Mouse (Mus musculus) liver, postnatal 0 days (tissue): ENCODE data around the gene Ppara. TPM values are rescaled to one million over a fixed set of nuclear protein-coding genes. Genes with fewer than 3 reads are reported as not detected.

ENCODE experiments used
- ATAC-seq: fragments of 200-750 bp; cut with Nextera tagmentation; 2 replicates; pipeline ENCODE4 v1.8.0; 2017; ENCODE audit warnings: mild to moderate bottlenecking, moderate library complexity
- DNase-seq: peaks from one replicate; pipeline ENCODE4 v3.0.0-alpha.2; 2016
- H3K27ac ChIP-seq: fragments of 300-500 bp; sonication (generic); 2 replicates; pipeline ENCODE4 v1.5.1; 2014; ENCODE audit warnings: antibody characterized with exemption, moderate library complexity, mild to moderate bottlenecking, low read depth
- H3K27me3 ChIP-seq: fragments of 300-500 bp; sonication (generic); 2 replicates; pipeline ENCODE4 v1.6.1; 2014; ENCODE audit warnings: low read length, control low read depth, mixed read lengths; ENCODE audit not compliant: insufficient read depth
- H3K36me3 ChIP-seq: fragments of 300-500 bp; sonication (generic); replicated peaks from 2 replicates; pipeline ENCODE4 v1.6.1; 2014; ENCODE audit warnings: mild to moderate bottlenecking, control low read depth, low read length, moderate library complexity, mixed read lengths; ENCODE audit not compliant: insufficient read depth
- H3K4me1 ChIP-seq: fragments of 300-500 bp; sonication (generic); 2 replicates; pipeline ENCODE4 v1.6.1; 2014; ENCODE audit warnings: antibody characterized with exemption, mild to moderate bottlenecking, control low read depth; ENCODE audit not compliant: insufficient read depth
- H3K4me2 ChIP-seq: fragments of 300-500 bp; sonication (generic); 2 replicates; pipeline ENCODE4 v1.6.1; 2014; ENCODE audit warnings: low read depth, mild to moderate bottlenecking, low read length, moderate library complexity, mixed read lengths
- H3K4me3 ChIP-seq: fragments of 300-500 bp; sonication (generic); 2 replicates; pipeline ENCODE4 v1.5.1; 2014; ENCODE audit warnings: low read depth, low read length
- H3K9ac ChIP-seq: fragments of 300-500 bp; sonication (generic); replicated peaks from 2 replicates; pipeline ENCODE4 v1.6.1; 2014; ENCODE audit warnings: mild to moderate bottlenecking, moderate library complexity
- H3K9me3 ChIP-seq: fragments of 300-500 bp; sonication (generic); 2 replicates; pipeline ENCODE4 v1.6.1; 2016; ENCODE audit warnings: mild to moderate bottlenecking, control low read depth, low read length, mixed read lengths
- CTCF ChIP-seq: sonication (generic); IDR thresholded peaks from 2 replicates; pipeline ENCODE4 v1.5.1; 2016; ENCODE audit warnings: antibody characterized with exemption, low read depth
- EP300 ChIP-seq: IDR thresholded peaks from 2 replicates; pipeline ENCODE4 v1.6.1; 2016; ENCODE audit warnings: antibody characterized with exemption, low read depth, mild to moderate bottlenecking
- WGBS: fragments of 180-500 bp; shearing (Covaris S2); extraction: QIAGEN DNeasy Blood & Tissue Kit; methylation state at CpG from one replicate; pipeline ENCODE4 v1.1.7; 2014; ENCODE audit not compliant: insufficient replicate concordance; 5-methylcytosine and 5-hydroxymethylcytosine counted together
- polyA plus RNA-seq: library from polyadenylated mRNA; unstranded; fragments of >200 nt; fragmentation: Nextera tagmentation; extraction: Ambion mirVana; gene quantifications from 2 replicates; pipeline ENCODE4 v1.2.1, GENCODE M21; 2015

Gene Ppara
- polyA plus RNA-seq, 1 experiment from 2014 or later = 185 TPM

DNA sequence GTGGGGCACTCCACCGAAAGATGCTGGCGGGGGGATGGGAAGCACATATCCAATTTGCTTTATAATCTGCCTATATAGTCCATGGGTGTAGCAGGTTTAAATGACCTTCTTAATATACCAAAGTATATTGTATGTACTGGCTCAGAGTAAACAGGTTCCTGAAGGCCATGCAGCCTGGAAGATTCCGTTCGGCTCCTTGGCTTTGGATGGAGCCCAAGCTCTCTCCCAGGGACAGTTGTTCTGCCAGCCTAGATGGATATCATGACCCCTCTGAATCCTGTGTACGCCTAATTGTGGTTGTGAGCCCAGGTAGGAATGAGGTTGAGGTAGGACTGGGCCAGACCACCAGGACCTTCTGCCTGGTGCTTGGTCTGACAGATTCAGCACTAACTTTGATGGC, 43.9 kb upstream of the Ppara start:
- Histone ChIP-seq H3K27me3 (no peaks in the 10 kb centered on the region), H3K4me2 (no peak overlapping the region), H3K4me1 (0 out of 2 replicates have a peak, but pooled peaks cover under 1% of the 10 kb centered on the region), H3K27ac (no peak overlapping the region), H3K9ac (no peak overlapping the region), H3K4me3 (no peak overlapping the region), H3K36me3 (no peaks in the 10 kb centered on the region; the same call in 1 of the 2 replicates), H3K9me3 (no peaks in the 10 kb centered on the region)
- ATAC-seq (no peak), DNase-seq (no peak)
- WGBS = 82% methylated on average over 5 of the region's 5 CpGs
- no peak for TF ChIP-seq CTCF

DNA sequence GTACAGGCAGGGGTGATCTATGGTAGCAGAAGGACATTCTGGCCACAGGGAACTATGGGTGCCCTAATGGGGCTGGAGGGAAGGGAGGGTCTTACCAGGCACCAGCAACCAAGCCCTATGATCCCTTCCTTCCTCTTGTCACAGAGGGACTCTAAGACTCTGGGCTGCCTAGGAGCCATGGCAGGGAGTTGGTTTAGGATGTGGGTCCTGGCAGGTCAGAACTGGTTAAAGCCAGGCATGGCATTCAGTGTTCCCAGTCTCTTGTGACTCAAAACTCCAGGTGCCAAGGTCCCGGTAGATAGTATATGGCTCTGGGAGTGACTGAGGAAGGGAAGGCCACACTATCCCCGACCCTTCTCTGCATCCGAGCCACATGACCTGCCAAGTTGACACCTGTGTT, 41.7 kb upstream of the Ppara start:
- Histone ChIP-seq H3K27ac (no peak overlapping the region), H3K36me3 (no peaks in the 10 kb centered on the region; the same call in 1 of the 2 replicates), H3K4me1 (no peaks in the 10 kb centered on the region), H3K4me3 (no peak overlapping the region), H3K4me2 (no peak overlapping the region), H3K9me3 (no peaks in the 10 kb centered on the region), H3K9ac (no peak overlapping the region), H3K27me3 (no peaks in the 10 kb centered on the region)
- ATAC-seq (no peak), DNase-seq (no peak)
- 71% methylated on average over 3 of the region's 3 CpGs for WGBS
- TF ChIP-seq EP300 (no peak), CTCF (no peak)

DNA sequence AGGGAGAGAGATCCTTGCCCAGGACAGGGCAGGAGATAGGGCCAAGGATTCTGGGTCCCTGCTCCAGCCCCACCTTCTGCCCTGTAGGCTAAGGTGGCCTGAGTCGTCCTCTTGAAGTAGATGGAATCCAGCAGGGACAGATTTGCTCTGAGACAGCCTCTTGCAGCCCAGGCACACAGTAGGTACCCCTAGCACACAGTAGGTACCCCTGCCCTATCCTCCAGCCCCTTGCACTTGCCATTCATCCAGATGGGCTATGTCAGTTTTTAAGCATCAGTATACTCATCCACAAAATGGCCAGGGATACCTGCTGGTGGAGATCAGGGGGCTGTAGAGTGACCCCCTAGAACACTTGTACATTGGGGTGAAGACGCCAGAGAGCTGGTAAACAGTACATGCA, 41.0 kb upstream of the Ppara start:
- Histone ChIP-seq H3K4me2 (no peak overlapping the region), H3K27me3 (no peaks in the 10 kb centered on the region), H3K4me1 (no peaks in the 10 kb centered on the region), H3K9ac (no peak overlapping the region), H3K9me3 (no peaks in the 10 kb centered on the region), H3K4me3 (no peak overlapping the region), H3K36me3 (peaks cover 1% of the 10 kb centered on the region; the same call in 1 of the 2 replicates), H3K27ac (no peak overlapping the region)
- WGBS = 64% methylated on average over 2 of the region's 2 CpGs
- DNase-seq (no peak), ATAC-seq (no peak)
- TF ChIP-seq EP300 (no peak), CTCF (no peak)

- no peaks in the 10 kb centered on the region for H3K9me3 ChIP-seq
- H3K36me3 ChIP-seq = peaks cover 3% of the 10 kb centered on the region; the same call in 1 of the 2 replicates
- H3K27me3 ChIP-seq = no peaks in the 10 kb centered on the region
- no peak overlapping the region for H3K27ac ChIP-seq
- H3K4me3 ChIP-seq = no peak overlapping the region
- H3K4me2 ChIP-seq = no peak overlapping the region
- no peak for ATAC-seq
- no peak for DNase-seq
- no peak overlapping the region for H3K9ac ChIP-seq
- WGBS = 66% methylated on average over 1 of the region's 1 CpGs
- H3K4me1 ChIP-seq = no peaks in the 10 kb centered on the region
- TF ChIP-seq EP300 (no peak), CTCF (no peak)
Measured at GRCm38 (mm10) chr15:85694379-85694778, 40.4 kb upstream of the Ppara start.

GRCm38 (mm10) chr15:85695304-85695703, 39.5 kb upstream of the Ppara start:
- no peak for ATAC-seq
- no peak for TF ChIP-seq EP300
- no peak for TF ChIP-seq CTCF
- Histone ChIP-seq H3K4me3 (no peak overlapping the region), H3K4me2 (no peak overlapping the region), H3K27me3 (no peaks in the 10 kb centered on the region), H3K27ac (no peak overlapping the region), H3K9me3 (no peaks in the 10 kb centered on the region), H3K4me1 (no peaks in the 10 kb centered on the region), H3K36me3 (peaks cover 3% of the 10 kb centered on the region; the same call in 1 of the 2 replicates), H3K9ac (no peak overlapping the region; the same call in 1 of the 2 replicates)
- no peak for DNase-seq
- 88% methylated on average over 4 of the region's 4 CpGs for WGBS

GRCm38 (mm10) chr15:85698345-85699034, 36.3 kb upstream of the Ppara start:
- ATAC-seq = no peak
- TF ChIP-seq EP300 (no peak), CTCF (no peak)
- Histone ChIP-seq H3K9me3 (no peaks in the 10 kb centered on the region), H3K27me3 (no peaks in the 10 kb centered on the region), H3K9ac (no peak overlapping the region), H3K4me3 (no peak overlapping the region), H3K27ac (no peak overlapping the region), H3K4me2 (no peak overlapping the region), H3K36me3 (peaks cover 3% of the 10 kb centered on the region; the same call in 1 of the 2 replicates), H3K4me1 (no peaks in the 10 kb centered on the region)
- DNase-seq = no peak
- WGBS = 72% methylated on average over 14 of the region's 14 CpGs
